Mouse (Mus musculus): ENCODE data around the gene Ncoa1. TPM values are rescaled to one million over a fixed set of nuclear protein-coding genes. Genes with fewer than 3 reads are reported as not detected.

Gene Ncoa1
- total and polyA plus RNA-seq, 2 experiments from 2014 or later: 7.8 to 15.6 TPM

DNA sequence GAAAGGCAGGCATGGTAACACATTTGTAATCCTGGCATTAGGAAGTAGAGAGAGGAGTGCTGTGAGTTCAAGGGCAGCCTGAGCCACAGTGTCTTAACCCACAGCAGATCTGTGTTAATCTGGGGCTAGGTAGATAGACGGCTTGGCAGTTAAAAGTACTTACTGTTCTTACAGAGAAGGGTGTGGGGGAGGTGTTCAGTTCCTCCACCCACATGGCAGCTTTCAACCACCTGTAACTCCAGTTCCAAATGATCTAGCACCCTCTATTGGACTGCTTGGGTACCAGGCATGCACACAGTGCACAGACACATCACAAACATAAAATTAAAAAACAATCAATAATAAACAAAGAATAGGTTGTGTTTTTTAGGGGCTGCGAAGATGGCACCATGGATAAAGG, 84.4 kb downstream of the Ncoa1 start:
- no peak overlapping the region; the same call in 1 of the 2 replicates for H3K27ac ChIP-seq (ENCODE audit: low read depth)
- H3K4me1 ChIP-seq (ENCODE audit: control insufficient read depth, insufficient read depth): peaks cover 11% of the 10 kb centered on the region; the same call in 1 of the 2 replicates
- no peak for DNase-seq (ENCODE audit: low spot score)
- no peak overlapping the region for H3K4me2 ChIP-seq (ENCODE audit: low read depth, low read length)
- H3K9ac ChIP-seq (replicated peaks; ENCODE audit: low read depth, low read length): no peak overlapping the region
- no peak overlapping the region for H3K4me3 ChIP-seq (ENCODE audit: low read depth, low read length)
- no peaks in the 10 kb centered on the region for H3K27me3 ChIP-seq (ENCODE audit: control insufficient read depth, insufficient read depth, low read length)
- no peaks in the 10 kb centered on the region for H3K36me3 ChIP-seq (replicated peaks; ENCODE audit: control insufficient read depth, insufficient read depth, low read length)
- no peaks in the 10 kb centered on the region for H3K9me3 ChIP-seq (replicated peaks; ENCODE audit: control insufficient read depth, low read length)
- WGBS: 62% methylated on average over 2 of the region's 2 CpGs
- 0 out of 2 replicates have a peak, but pooled peaks have one; percentile 30 for ATAC-seq (ENCODE audit: insufficient read depth, low read depth)
- TF ChIP-seq CTCF (IDR thresholded peaks at IDR 0.05; ENCODE audit: low read depth) (no peak), EP300 (IDR thresholded peaks at IDR 0.05; ENCODE audit: low read depth) (no peak)

DNA sequence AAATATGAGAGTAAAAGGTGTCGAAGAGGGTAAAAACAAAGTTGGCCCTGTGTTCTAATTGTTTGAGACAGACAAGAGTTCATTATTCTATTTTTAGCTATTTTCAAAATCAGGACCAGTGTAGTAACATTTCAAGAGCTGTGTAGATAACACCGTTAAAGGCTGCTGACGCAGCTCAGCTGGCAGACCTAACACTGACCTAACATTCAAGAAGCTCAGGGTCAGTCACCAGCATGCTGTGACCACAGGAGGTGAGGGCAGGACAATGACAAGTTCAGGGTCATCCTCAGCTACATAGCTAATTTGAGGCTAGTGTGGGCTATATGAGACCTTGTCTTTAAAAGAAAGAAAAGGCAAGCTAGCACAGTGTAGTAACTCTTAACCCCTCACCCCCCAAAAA, 84.9 kb downstream of the Ncoa1 start:
- DNase-seq (ENCODE audit: low spot score) (peak; percentile 61), ATAC-seq (ENCODE audit: insufficient read depth, low read depth) (peak; percentile 86)
- WGBS: 23% methylated on average over 3 of the region's 3 CpGs
- Histone ChIP-seq H3K4me1 (ENCODE audit: control insufficient read depth, insufficient read depth) (peaks cover 11% of the 10 kb centered on the region; the same call in 1 of the 2 replicates), H3K36me3 (replicated peaks; ENCODE audit: control insufficient read depth, insufficient read depth, low read length) (no peaks in the 10 kb centered on the region), H3K4me3 (ENCODE audit: low read depth, low read length) (no peak overlapping the region), H3K9me3 (replicated peaks; ENCODE audit: control insufficient read depth, low read length) (no peaks in the 10 kb centered on the region), H3K27ac (ENCODE audit: low read depth) (no peak overlapping the region; the same call in 1 of the 2 replicates), H3K9ac (replicated peaks; ENCODE audit: low read depth, low read length) (no peak overlapping the region), H3K27me3 (ENCODE audit: control insufficient read depth, insufficient read depth, low read length) (no peaks in the 10 kb centered on the region), H3K4me2 (ENCODE audit: low read depth, low read length) (no peak overlapping the region)
- no peak for TF ChIP-seq CTCF (IDR thresholded peaks at IDR 0.05; ENCODE audit: low read depth)
- TF ChIP-seq EP300 (IDR thresholded peaks at IDR 0.05; ENCODE audit: low read depth): no peak

DNA sequence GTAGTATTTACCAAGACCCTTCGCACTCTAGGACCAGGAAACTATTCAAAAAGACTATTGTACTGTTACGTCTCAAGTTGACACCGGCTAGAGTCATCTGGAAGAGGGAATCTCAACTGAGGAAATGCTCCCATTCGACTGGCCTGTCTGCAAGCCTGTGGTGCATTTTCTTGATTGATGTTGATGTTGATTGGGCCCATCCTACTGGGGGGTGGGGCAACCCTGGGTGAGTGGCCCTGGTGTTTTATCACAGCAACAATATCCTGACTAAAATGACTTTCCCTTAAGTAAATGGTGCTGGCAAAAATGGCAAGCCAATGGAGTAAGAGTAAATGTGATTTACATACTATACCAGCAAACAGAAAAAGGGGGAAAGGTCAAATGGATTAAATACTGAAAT, 85.7 kb downstream of the Ncoa1 start:
- DNase-seq (ENCODE audit: low spot score): no peak
- no peak overlapping the region for H3K4me2 ChIP-seq (ENCODE audit: low read depth, low read length)
- H3K27me3 ChIP-seq (ENCODE audit: control insufficient read depth, insufficient read depth, low read length): no peaks in the 10 kb centered on the region
- no peaks in the 10 kb centered on the region for H3K9me3 ChIP-seq (replicated peaks; ENCODE audit: control insufficient read depth, low read length)
- TF ChIP-seq EP300 (IDR thresholded peaks at IDR 0.05; ENCODE audit: low read depth) (no peak), CTCF (IDR thresholded peaks at IDR 0.05; ENCODE audit: low read depth) (no peak)
- H3K27ac ChIP-seq (ENCODE audit: low read depth): no peak overlapping the region
- ATAC-seq (ENCODE audit: insufficient read depth, low read depth): no peak
- no peaks in the 10 kb centered on the region for H3K36me3 ChIP-seq (replicated peaks; ENCODE audit: control insufficient read depth, insufficient read depth, low read length)
- H3K9ac ChIP-seq (replicated peaks; ENCODE audit: low read depth, low read length): no peak overlapping the region
- H3K4me1 ChIP-seq (ENCODE audit: control insufficient read depth, insufficient read depth): peaks cover 11% of the 10 kb centered on the region; the same call in 1 of the 2 replicates
- 63% methylated on average over 4 of the region's 4 CpGs for WGBS
- H3K4me3 ChIP-seq (ENCODE audit: low read depth, low read length): no peak overlapping the region

DNA sequence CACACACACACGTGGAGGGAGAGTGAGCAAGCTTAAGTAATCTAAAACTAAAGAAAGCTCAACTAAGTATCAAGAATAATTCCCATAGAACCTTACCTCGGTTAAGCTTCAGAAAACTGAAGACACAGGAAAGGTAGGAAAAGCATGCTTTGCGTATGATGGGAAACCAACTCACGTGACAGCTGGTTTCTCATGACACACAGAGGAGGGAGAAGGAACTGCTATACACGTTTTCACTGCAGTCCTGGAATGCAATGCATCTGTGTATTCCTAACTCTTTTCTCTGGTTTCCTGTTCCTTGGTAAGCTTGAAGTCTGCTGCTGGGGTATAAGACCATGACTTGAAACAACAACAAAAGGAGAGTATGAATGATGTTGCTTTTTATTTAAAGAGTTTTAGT, 86.3 kb downstream of the Ncoa1 start:
- Histone ChIP-seq H3K36me3 (replicated peaks; ENCODE audit: control insufficient read depth, insufficient read depth, low read length) (no peaks in the 10 kb centered on the region), H3K4me1 (ENCODE audit: control insufficient read depth, insufficient read depth) (peaks cover 11% of the 10 kb centered on the region; the same call in 1 of the 2 replicates), H3K27ac (ENCODE audit: low read depth) (no peak overlapping the region; the same call in 1 of the 2 replicates), H3K9ac (replicated peaks; ENCODE audit: low read depth, low read length) (no peak overlapping the region), H3K9me3 (replicated peaks; ENCODE audit: control insufficient read depth, low read length) (no peaks in the 10 kb centered on the region), H3K4me2 (ENCODE audit: low read depth, low read length) (no peak overlapping the region), H3K27me3 (ENCODE audit: control insufficient read depth, insufficient read depth, low read length) (no peaks in the 10 kb centered on the region), H3K4me3 (ENCODE audit: low read depth, low read length) (no peak overlapping the region)
- no peak for TF ChIP-seq EP300 (IDR thresholded peaks at IDR 0.05; ENCODE audit: low read depth)
- 53% methylated on average over 5 of the region's 5 CpGs for WGBS
- DNase-seq (ENCODE audit: low spot score): no peak
- no peak for ATAC-seq (ENCODE audit: insufficient read depth, low read depth)

DNA sequence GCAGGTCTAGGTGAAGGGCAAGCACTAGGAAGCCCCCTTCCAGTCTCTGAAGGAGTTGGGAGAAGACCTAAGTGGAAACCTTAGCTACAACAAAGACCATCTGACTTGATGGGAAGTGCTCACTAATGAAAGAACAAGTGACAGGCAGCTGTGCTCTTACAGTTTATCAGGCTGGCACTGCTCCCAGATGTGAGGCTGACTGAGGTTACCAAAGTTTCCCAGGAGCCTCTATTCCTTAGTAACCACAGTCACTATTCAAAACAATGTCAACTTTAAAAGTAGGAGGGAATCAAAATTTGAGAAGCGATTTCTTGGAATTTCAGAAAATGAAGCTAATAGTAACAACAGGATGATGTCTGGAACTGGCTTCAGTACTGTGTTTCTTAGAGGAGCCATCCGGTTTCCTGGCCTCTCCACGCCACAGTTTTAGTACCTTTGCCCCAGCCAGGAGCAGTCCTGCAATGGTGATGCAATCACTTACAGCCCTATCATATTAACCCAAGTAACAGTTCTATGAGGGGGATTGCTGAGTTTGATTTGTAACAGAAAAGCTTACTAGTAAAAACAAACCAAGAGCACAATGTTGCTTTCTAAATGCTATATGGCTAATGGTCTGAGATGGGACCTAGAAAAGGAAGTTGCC, 90.8 kb downstream of the Ncoa1 start:
- peaks cover 2% of the 10 kb centered on the region; the same call in 1 of the 2 replicates for H3K4me1 ChIP-seq (ENCODE audit: control insufficient read depth, insufficient read depth)
- peak overlapping the region; percentile 38; the same call in 1 of the 2 replicates for H3K27ac ChIP-seq (ENCODE audit: low read depth)

DNA sequence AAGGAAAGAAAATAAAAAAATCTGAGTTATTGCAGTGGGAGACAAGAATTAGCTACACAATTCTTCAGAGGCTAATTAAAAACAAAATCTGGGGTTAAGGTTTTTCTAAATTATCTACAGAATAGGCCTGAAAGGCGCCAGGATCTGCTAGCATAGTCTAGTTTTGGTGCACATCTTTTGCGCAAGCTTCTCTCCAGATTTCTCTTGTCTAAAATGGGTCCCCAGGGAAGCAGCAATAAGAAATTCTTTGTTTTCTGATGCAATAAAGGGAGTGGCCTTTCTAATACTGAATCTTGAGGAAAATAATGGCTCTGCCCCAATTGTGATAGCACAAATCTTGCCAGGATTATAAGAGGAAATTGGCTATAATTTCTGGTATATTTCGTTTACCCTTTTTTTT, 93.9 kb downstream of the Ncoa1 start:
- Histone ChIP-seq H3K9me3 (replicated peaks; ENCODE audit: control insufficient read depth, low read length) (no peaks in the 10 kb centered on the region), H3K27ac (ENCODE audit: low read depth) (no peak overlapping the region), H3K4me1 (ENCODE audit: control insufficient read depth, insufficient read depth) (no peaks in the 10 kb centered on the region), H3K4me3 (ENCODE audit: low read depth, low read length) (no peak overlapping the region), H3K4me2 (ENCODE audit: low read depth, low read length) (no peak overlapping the region), H3K36me3 (replicated peaks; ENCODE audit: control insufficient read depth, insufficient read depth, low read length) (no peaks in the 10 kb centered on the region), H3K27me3 (ENCODE audit: control insufficient read depth, insufficient read depth, low read length) (no peaks in the 10 kb centered on the region), H3K9ac (replicated peaks; ENCODE audit: low read depth, low read length) (no peak overlapping the region)
- TF ChIP-seq EP300 (IDR thresholded peaks at IDR 0.05; ENCODE audit: low read depth) (no peak), CTCF (IDR thresholded peaks at IDR 0.05; ENCODE audit: low read depth) (no peak)
- DNase-seq (ENCODE audit: low spot score) (no peak), ATAC-seq (ENCODE audit: insufficient read depth, low read depth) (no peak)
- 82% methylated on average over 3 of the region's 3 CpGs for WGBS

More for the DNA sequence above, 90.8 kb downstream of the Ncoa1 start:
- no peaks in the 10 kb centered on the region for H3K9me3 ChIP-seq (replicated peaks; ENCODE audit: control insufficient read depth, low read length)
- 80% methylated on average over 3 of the region's 3 CpGs for WGBS
- DNase-seq (ENCODE audit: low spot score) (peak; percentile 40), ATAC-seq (ENCODE audit: insufficient read depth, low read depth) (peak; percentile 58)
- H3K9ac ChIP-seq (replicated peaks; ENCODE audit: low read depth, low read length): no peak overlapping the region
- H3K4me3 ChIP-seq (ENCODE audit: low read depth, low read length): no peak overlapping the region
- H3K36me3 ChIP-seq (replicated peaks; ENCODE audit: control insufficient read depth, insufficient read depth, low read length): no peaks in the 10 kb centered on the region
- H3K4me2 ChIP-seq (ENCODE audit: low read depth, low read length): no peak overlapping the region
- H3K27me3 ChIP-seq (ENCODE audit: control insufficient read depth, insufficient read depth, low read length): no peaks in the 10 kb centered on the region
- TF ChIP-seq CTCF (IDR thresholded peaks at IDR 0.05; ENCODE audit: low read depth) (no peak), EP300 (IDR thresholded peaks at IDR 0.05; ENCODE audit: low read depth) (no peak)
